Mouse (Mus musculus): ENCODE results near the gene Bsnd.

The Bsnd gene

GRCm38 (mm10) chr4:106480545-106480944 is 11.5 kb downstream of the Bsnd start:
- no peak for DNase-seq

GRCm38 (mm10) chr4:106474241-106474640 is 17.8 kb downstream of the Bsnd start:
- peak; percentile 61 to 63 for DNase-seq

- peak; percentile 44 to 55 for DNase-seq
Observed at GRCm38 (mm10) chr4:106472335-106472734, 19.7 kb downstream of the Bsnd start.

- no peak for DNase-seq
Observed at GRCm38 (mm10) chr4:106470921-106471320, 21.2 kb downstream of the Bsnd start.

GRCm38 (mm10) chr4:106467420-106468110 is 24.5 kb downstream of the Bsnd start:
- no peak for DNase-seq

GRCm38 (mm10) chr4:106463174-106463801 is 28.8 kb downstream of the Bsnd start:
- DNase-seq, result no peak

DNA sequence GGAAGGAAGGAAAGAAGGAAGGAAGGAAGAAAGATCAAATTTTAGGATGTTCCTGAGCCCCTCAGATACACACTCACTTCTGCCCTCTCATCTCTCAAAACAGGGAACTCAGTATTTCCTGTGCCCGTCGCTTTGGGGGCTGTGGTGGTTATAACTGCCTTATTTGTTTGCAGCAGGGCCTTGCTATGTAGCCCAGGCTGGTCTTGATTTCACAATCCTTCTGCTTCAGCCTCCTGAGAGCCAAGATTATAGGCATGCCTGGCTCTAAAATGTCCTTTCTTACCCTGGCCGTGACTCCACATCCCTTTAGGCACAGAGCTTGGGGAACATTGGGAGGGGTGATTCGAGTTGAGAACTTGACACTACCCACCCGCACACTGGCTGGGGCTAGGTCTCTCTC is 29.6 kb downstream of the Bsnd start:
- no peak for DNase-seq

- DNase-seq, result no peak
Observed at GRCm38 (mm10) chr4:106462016-106462415, 30.1 kb downstream of the Bsnd start.

DNA sequence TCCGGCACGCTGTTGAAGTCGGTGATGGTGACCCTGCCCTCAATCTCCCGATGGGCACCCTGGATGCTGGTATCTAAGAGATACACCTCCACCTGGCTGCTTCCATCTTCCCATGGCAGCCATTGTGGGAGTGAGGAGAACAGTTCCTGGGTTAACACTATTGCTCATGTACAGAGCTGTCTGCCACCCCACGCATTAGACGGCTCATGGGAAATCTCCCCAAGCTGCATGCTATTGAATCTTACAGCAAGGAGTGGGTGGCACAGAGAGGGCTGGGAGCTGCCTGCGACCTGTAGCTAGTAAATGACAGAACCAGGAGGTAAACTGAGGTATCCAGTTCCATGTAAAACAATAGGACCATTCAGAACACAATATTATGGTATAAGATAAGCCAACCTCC is 37.5 kb downstream of the Bsnd start:
- no peak for DNase-seq

DNA sequence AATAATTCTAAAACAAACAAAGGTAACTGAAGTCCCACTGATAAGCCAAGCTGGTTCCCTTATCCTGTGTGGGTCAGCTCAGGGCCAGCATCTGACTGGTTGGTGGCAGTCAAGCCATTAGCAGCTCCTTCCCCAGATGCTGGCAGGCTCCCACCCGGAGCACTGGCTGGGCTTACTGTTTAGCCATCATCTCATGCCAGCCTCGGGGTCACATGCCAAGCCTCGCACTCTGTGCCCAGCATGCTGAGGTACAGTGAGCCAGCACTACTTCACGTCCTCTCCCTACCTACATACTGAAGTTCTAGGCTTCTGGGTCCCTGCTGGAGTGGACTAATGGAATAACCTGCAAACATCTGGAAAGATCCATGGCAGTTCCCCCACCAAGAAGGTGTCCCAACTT is 38.6 kb downstream of the Bsnd start:
- DNase-seq, result no peak

GRCm38 (mm10) chr4:106453108-106453507 is 39.0 kb downstream of the Bsnd start:
- DNase-seq, result no peak

GRCm38 (mm10) chr4:106452401-106452800 is 39.7 kb downstream of the Bsnd start:
- no peak for DNase-seq

DNA sequence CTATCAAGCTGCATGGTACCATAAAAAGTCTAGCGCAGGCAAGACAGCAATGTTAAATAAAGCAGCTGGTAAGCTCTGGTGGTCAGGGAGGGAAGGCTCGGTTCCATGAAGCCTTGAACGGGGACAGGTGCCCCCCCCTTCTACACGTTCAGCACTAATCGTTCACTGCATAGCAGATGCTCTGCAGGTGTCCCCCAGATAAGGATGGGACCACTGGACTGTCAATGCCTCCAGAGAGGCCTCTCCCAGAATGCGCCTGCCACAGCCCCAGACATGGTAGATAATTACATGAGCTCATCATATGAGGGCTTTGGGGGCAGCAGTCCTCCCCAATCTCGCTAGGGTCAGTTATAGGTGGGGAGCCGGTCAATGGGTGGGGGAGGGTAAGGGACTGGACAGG is 42.8 kb downstream of the Bsnd start:
- DNase-seq, result no peak

DNA sequence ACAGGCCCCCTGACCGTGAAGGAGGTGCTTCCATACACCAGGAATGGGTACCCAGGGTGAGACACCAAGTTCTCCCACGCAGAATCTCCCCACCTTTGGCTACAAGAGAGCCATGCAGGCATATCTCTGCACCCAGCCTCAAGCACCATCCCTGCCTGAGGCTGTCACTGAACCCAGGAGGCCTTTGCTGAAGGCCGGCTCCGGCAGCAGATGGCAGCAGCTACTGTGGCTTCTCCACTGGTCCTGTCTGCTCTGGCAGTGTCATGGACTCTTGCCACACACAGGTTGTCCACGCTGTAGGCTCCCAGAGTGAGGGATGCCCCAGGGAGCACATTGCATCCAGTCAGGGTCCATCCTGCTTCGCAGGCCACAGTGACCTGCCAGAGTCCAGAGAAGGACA is 48.9 kb downstream of the Bsnd start:
- DNase-seq, result no peak

GRCm38 (mm10) chr4:106438763-106439162 is 53.3 kb downstream of the Bsnd start:
- DNase-seq, result no peak

DNA sequence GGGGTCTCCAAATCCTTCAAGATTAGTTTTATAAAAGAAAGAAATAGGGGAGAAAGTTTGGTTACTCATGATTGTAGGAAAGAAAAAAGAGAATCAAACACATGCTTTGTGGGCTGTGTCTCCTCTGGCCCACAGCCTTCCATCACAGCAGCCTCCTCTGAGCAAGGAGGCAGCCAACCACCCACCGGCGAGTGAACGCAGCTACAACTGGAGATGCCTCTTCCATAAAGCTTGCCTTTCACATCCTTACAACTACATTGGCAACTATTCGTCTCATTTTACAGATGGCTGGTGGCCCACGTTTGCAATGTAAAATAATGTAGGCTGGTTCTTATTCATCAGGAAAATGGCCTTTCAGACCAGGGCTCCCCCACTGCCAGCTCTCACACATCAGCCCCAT is 54.9 kb downstream of the Bsnd start:
- no peak for DNase-seq

- peak; percentile 33 to 38 for DNase-seq
Observed at GRCm38 (mm10) chr4:106436475-106436874, 55.6 kb downstream of the Bsnd start.

- no peak for DNase-seq
Observed at GRCm38 (mm10) chr4:106435426-106435825, 56.7 kb downstream of the Bsnd start.

Data from B cell, adult 2 months (primary cell).